Mouse (Mus musculus): ENCODE data around the gene Als2cr12.
"Not testable (repeated sequence)": the region's sequence is repeated elsewhere in the genome, so short reads cannot be mapped to it uniquely, and the experiment has no call there.

Gene Als2cr12

DNA sequence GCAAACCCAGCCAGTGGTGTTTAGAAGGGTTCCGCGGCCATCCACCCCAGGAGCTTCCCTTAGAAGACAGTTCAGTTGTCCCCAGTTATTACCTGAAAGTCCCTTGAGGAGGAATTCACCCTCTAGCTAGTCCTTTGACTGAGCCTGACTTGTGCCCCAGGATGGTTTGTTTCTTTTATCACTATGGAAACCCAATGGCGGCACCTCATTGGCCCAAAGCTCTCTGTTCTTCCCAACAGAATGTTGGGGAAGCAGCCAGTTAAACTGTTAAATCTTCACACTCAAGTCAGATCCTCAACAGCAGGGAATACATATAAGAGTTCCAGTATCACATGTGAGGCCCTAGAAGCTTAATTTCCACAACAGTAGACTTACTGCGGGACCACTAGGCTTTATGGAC is at the start of gene Als2cr12:
TSS of gene Als2cr12 (minus strand) at position 180 of the 400 bp plus-strand sequence.
- DNase-seq: not testable (repeated sequence)

DNA sequence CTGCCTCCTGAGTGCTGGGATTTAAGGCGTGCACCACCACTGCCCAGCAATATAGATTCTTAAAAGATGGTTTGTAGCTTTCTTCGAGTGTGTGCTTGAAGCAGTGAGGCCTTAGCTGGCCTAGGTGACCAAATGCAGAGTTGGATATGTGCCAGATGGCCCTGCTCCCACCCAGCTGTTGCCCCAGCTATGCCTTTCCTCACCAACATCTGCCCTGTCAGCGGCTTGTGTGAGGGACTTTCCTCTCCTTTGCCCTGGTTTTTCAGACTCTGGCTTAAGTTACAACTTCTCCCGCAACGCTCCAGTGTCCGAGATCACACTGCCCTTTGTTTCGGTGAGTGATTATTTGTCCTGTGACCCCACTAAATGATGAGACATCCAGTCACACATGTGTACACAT is 48.9 kb upstream of the Als2cr12 start:
- peak; percentile 92 for DNase-seq

DNA sequence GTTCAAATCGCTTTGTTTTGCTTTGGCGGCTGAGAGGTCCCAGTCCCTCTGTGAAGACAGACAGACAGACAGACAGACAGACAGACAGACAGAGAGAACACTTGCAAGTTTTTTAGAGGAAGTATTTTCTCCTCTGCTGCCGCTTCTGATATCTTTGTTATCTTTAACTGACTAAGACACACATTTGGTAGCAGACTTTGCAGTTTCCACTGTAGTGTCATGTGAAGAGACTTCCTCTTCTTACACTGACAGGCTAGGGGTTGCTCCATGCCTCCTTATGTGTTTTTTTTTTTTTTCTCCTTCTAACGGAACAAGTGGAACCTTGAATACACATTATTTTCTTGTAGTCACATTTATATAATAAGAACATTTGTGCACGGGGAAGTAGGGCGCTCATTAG is 47.5 kb upstream of the Als2cr12 start:
- DNase-seq: no peak

DNA sequence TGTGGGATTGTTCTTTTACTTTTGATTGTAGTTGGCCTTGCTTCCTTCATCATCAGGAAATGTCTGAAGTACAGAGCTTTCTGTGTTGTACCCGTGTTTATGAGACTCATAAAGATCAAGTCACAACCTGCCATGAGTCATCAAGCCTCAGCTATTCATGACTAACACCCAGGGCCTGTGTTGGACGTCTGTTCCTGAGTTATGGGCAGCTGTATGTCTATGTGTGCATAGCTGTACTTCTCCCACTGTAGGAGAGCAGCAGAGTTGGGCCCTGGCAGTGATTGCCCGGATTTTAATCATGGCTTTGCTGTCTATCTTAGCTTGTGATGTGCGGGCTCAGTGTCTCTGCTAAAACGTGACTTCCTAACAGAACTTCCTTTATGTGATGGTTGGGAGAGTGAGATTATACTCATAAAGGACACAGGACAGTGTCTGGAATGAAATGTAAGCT is 46.8 kb upstream of the Als2cr12 start:
- DNase-seq: no peak

DNA sequence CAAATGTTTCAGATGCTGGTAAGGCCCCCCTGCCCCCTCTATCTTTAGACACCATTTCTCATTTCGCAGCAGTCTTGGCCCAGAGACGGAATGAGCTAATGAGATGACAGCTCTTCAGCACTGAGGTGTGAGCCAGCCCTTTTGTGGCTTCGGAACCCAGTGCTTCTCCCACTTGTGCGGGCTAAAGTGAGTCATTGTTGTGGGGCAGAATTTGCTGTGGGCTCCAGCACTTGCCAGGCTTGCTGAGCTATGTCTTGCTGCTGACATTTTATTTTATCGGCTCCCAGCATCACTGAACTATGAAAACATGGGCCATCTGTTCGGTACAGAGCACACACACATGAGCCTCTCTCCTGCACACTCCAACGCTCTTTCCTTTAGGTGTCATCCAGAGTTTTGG is 43.7 kb upstream of the Als2cr12 start:
- no peak for DNase-seq

DNA sequence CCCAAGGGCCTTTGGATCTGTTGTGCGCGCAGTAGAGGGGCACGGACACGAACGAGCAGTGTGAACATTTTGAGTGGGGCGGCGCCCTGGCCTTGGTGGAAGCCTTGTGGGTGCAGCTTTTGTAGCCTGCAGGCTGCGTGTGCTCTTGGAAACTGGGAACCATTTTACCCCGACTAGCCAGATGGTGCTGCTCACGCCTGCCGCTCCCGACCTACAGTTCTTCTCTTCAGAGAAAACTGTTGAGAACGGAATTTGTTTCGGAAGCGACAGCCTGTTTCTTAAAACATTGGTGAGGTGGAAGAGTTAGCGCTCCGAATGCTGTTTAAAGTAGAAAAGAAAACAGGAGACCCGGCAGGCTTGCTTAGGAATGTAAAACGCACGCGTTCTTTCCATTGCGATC is 41.2 kb upstream of the Als2cr12 start:
- DNase-seq: no peak

DNA sequence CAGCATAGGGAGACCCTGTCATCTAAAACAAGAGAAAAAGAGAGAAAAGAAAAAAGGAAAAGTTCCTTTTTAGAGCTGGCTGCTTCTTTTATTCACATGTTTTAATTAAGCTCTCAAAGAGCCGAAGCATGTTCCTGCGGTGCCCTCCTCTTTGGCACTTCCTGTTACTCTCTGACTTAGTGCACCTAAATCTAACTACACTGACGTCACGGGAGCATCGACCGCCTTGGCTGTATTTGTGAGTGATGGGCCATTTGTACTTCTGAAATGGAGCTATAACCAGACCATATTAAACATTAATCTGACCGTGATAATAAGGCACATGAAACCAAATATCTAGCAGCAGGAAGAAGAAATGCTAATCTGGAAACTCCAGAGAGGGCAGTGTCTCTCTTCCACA is 40.2 kb upstream of the Als2cr12 start:
- peak; percentile 86 for DNase-seq

DNA sequence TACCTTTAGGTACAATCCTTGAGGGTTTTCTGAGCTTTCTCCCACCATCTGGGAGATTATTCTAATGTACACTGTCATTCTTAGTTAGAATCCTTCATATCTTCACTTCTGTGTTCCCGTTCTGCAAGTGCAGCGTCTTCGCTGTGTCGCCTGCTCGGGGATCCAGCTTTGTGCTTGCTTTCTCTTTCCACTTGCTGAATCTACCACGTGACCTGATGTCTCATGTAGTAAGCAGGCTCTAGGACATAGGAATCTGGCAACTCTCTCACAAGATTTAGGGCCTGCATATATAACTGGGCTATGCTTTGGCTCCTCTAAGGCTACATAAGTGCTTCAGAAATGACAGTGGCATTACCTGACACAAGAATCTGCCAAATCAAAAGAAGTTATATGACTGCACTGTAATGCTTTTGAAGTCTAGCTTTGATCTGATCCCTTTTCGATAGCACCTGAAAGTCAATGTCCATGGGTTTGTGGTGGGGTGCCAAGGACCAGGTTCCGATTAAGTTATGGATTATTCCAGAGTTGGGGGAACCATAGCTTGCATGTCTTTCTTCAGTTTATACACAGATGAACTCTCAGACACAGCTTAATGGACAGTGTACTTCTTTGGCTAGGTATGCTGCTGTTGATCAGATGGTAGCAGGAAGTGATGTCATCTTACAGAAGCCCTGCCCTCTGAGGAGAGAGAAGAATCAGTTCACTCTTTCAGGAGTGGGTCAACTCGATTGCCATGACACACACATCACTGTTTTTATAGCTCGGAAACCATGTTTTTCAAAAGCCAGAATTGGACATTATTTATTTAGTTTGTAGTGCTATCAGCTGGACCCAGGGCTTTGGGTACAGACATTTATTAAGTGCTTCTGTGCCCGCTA is 38.5 kb upstream of the Als2cr12 start:
- DNase-seq: no peak

DNA sequence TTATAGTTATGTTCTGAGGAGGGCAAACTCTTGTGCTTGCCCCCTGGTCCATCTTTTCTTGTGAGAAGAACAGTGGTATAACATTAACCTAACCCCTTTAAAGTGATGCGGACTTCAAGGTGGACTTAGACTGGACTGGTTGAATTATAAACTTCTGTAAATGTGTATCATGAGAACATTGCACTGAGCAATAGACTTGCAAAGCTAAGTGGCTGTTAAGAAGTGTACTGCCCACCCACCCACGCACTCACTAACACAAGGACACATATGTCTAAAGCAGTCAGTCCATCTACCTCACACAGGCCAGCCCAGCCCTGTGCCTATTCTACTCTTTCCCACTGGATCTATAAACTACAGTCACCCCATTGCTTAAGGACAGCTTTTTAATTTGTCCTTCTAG is 37.8 kb upstream of the Als2cr12 start:
- DNase-seq: peak; percentile 89

DNA sequence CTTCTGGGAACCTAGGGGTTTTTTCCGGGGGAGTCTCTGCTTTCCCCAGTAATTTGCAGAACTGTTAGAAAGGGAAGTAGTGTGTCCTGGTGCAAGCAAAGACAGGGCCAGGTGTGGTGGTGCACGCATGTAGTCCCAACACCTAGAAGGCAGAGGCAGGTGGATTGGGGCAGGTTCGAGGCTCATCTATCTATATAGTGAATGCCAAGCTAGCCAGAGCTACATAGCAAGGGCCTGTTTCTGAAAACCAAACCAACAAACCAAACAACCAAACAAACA is 32.7 kb upstream of the Als2cr12 start:
- no peak for DNase-seq

DNA sequence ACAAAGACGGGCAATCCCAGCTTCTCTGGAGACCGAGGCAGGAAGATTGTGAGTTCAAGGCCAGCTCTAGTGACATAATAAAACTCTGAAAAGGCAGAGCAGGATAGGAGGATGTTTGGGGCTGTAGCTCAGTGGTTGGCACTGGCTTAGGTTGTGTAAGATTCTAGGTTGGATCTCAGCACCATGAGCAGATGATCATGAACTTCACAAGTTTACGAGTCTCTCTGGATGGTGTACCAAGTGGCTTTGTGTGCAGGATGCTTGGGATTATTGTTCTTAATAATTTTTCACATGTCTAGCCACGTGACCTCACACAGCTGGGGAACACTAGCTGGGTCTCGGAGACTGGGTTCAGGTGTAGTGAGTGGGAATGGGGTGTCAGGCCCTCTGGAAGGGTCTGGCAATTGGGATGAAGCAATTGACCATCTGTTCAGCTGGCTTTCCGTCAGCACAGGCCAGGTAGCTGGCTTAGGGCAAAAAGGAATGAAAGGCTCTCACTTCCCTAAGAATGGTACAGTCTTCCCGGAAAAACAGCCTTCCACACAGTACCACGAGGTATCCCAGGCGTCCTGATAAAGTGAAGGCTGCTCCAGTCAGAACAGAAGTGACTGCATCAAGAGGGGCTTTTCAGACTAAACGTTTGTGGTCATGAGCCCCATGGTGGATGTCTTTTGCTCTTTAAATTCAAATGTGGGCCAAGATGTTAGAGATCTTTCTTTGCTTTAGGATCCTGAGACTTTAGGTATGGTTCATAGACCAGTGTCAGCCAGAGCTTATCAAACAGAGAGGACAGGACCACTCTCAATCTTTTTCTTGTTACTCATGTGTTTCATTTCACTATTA is 32.2 kb upstream of the Als2cr12 start:
- no peak for DNase-seq

DNA sequence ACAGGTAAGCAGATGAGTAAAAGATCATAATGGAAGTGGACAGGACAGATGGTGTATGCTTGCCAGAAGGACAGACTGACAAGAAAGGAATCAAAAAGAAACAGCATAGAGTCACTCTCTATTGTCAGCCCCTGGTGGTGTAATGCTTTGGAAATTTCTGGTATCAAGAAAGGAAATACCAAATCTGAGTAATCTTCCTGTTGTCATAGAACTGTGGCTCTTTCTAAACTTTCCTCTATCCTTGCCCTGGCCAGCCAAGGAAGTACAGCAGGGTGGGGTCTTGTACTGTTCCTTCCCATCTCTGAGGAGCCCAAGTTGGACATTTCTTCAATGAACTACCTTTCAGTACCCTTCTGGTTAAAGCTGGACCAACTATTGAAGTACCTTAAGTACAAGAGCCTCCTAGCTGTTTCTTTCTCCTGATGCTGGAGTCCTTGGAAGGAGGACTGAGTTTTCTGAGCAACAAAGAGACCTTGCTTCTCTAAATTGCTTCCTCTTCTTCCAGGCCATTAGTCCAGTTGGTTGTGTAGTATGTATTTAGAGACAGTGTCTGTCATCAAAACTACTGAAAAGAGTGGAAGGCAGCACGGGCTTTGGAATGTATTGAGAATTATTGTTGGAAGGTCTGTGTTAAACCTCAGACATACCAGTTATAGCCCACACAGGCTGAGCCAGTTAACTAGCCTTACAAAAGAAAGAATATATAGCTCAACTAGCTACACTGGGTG is 31.4 kb upstream of the Als2cr12 start:
- peak; percentile 69 for DNase-seq

DNA sequence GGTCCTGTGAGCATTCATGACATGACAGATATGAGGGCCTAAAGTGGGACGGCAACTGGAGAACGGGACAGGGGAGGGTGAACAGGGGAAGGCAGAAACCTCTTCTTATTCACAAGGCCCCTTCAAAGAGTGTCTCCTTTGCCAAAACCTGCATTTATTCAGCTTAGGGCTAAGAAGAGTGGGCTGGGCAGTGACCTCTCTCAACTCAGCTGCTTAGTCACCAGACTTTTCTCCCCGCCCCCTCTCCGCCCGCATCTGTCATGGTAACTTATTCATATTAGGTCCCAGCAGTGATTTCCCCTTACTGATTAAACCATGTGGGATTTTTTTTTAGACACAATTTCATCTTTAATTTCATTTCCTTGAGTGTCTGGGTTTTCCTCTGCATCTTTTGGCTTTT is 30.0 kb upstream of the Als2cr12 start:
- DNase-seq: peak; percentile 83

DNA sequence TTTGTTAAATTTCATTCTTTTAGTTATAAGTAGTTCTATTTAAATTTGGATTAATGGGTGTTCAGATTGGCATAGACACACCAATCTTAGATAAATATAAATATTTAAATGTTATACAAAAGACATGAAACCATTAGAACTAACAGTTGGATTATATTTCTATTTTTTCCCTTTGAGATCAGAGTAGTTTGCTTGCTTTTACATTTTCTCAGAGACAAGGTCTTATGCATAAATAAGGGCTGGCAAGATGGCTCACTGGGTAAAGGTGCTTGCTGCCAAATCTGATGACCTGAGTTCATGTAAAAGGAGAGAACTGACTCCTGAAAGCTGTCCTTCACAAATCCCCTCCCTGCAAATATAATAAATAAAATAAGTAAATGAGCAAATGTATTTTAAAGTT is 29.3 kb upstream of the Als2cr12 start:
- no peak for DNase-seq

DNA sequence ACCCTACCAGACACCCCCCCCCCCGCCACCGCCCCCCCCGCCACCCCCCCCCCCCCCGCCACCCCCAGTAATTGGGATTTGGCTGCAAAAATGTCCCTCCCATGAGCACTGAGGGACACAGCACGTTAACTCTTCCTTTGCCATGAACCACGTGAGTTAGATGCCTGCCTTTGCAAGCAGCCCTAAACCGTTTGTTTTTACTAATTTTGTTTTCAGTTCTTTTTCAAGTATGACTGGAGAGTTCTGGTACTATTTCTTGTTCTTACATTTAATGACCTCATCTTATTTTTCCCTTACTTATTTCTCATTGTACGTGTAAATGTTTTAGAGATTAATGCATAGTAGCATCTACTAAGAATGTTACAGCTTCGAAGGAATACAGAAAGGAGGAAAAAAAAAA is 28.7 kb upstream of the Als2cr12 start:
- no peak for DNase-seq

DNA sequence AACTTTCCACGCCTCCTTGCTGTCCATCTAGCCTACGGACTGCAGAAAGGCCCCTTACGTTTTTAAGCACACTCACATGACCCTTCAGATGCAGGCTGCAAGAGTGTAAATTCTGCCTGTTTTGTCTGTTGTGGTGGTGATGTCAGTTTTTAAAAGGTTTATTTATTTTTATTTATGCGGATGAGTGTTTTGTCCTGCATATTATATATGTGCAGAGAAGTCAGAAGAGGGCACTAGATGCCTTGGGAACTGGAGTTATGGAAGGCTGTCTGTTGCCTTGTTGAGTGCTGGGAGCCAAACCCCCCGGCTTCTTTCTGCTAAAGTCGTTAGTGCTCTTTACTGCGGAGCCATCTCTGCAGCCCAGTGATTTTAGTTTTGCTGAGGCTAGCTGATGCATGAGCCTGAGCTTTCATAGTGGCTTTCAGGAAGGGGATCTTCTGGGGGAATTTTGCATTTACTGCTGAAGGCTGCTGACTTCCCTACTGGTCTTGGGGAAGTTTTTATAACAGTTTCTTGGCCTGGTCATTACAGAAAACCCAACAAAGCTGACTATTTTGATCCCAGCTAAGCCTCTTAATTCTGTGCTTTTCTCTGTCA is 28.1 kb upstream of the Als2cr12 start:
- DNase-seq: no peak

DNA sequence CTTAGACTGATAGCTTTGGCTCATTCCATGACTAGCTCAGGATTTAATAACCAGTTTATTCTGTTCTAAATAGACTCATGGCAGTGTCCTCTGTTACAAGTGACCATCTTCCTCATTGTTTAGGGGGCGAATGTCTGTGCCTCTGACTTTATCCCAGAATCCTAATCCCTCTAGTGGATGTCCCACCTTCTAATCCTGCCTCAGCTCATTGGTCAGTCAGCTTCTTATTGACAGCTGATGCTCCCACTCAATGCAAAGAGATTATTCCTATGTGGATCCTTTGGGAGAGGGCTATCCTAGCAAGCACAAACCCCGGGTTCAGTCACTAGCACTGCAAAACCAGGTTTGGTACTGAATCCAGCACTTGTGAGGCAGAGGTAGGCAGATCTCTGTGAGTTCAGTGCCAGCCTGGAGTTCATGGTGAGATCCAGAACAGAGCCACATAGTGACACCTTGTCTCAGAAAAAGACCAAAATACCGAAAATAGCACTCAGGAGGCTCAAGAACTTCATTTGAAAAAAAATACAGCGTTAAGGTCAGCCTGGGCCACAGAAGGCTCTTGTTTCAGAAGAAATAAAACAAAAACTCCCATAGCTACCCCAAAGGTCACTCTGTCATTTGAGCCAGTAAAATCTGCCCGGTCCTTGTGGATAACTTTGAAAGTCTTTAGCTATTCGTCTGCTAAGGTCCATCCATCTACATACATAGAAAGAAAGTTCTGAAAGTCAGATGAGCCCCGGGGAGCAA is 27.4 kb upstream of the Als2cr12 start:
- peak; percentile 24 for DNase-seq

DNA sequence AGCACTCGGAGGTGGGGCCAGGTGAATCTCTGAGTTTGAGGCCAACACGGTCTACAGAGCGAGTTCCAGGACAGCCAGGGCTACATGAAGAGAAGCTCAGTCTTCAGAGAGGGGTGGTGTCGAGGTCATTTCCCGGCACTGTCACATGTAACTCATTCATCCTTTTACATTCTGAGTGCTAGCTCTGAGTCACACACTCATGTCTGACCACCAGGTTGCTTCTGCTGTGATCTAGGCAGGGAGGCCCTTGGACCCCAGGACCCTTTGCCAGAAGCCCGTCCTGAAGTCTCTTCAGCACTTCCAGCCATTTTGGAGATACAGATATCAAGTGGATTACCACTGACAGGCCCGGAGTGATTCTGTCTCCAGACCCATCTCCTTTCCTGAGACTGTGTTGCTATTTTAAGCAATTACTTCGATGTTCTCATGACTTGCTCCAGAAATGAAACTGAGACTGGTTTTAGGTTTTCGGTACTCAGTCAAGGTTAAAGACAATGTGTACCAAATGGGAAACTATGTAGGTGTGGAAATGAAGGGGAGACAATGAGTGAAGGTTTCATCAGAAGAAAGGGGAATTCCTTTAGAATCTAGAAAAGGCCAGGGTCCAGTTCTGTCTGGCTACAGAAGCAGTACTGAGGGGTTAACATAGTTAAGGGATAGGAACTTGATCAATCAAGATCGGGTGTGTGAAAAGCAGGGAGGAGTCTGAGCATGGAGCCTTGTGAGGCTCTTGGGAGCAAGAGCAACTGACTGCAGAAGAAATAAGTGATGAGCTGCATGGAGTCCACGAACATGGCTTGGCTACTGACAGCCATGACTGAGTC is 26.5 kb upstream of the Als2cr12 start:
- peak; percentile 24 for DNase-seq

DNA sequence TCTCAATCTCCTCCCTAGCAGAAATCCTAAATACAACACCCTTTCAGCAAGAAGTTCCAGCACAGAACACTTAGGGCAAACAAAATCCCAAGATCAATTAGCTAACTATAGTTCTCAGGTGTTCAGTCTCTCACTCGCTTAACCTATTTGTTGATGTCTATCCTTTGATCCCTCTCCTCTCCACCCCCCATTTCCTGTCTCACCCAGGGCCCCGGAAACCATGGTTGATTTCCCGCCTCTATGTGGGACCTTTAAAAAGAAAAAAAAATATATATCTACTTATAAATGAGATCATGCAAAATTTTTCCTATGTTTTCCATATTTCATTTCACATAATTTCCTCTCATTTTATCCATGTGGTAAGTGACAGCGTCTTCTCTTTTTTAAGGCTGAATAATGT is 25.2 kb upstream of the Als2cr12 start:
- peak; percentile 6 for DNase-seq

DNA sequence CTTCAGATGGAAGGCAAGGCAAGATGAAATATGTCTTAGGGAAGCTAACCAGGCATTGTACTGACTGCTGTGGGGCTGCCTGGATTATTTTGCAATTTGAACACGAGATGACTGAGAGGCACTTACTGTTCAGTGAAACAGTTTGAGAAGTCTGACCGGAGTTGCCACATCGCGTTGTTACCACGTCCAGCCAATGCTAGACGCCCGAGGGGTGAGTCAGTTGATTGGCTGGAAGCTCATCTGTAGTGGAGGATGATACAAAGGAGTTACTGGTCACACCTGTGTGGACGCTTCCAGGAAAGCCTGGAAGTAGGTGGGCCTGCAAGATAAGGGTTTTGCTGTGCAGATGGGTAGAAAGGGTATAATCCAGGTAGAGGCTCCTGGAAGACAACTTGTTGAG is 24.3 kb upstream of the Als2cr12 start:
- no peak for DNase-seq

DNA sequence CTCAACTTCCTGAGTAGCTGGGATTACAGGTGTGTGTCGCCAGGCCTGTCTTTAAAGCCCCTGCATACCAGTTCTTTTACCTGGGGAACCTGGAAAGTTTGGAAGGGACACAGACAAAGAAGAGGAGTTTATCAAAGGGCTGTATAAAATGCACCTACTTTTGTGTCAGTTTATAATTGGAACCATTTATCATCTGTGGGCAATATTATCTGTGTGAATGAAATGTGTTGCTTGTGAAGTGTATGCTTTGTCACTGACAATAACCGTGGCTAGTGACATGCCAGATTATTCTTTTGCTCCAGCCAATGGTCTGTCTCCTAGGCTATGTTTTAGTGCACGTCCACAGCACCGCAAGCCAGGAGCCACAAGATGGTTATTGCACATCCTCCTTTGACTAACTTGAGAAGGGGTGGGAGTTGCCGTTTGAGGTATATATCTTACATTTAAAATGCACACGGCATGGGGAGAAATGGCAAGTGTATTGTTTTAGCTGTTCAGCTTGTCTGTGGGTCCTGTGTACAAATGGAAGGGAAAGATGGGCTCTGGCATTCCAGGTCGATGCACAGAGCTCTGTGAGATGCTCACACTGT is 23.7 kb upstream of the Als2cr12 start:
- no peak for DNase-seq
